ENCODE assay signal across 11 mouse cellular contexts in the genomic region with DNA sequence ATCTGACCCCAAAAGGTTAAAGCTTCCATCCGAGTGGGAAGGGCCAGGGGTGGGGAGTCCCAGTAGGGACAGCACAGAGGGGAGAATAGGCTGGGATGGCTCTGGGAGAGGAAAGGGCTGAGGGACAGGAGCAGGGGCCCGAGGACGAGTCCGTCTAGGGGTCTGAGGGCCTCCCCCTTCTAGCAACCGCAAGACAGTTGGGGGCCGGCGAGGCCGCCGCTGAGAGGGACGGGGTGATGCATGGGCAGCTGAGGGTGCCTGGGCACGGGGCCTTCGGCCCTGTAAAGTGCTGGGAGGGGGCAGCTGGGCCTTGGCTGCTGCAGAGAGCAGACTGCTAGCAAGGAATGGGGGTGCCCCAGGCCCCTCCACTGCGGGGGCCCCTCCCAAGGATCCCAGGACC. TPM values are rescaled to one million over a fixed set of nuclear protein-coding genes. Genes with fewer than 3 reads are reported as not detected.
A peak's percentile ranks its signal among the peaks of the same experiment; 100 is the strongest.
DNase-seq lines count a peak whose midpoint lies in the region; ATAC-seq and TF ChIP-seq lines count a peak whose summit lies in the region.
"Had no signal": no experiment of that assay in that cellular context is flagged by ENCODE, and none has a peak within 500 bp of the region (broad histone marks: within the 10 kb centered on the region; RNA-seq: fewer than 3 reads in every experiment).

No protein-coding gene starts in this region.

- peak; percentile 11 for DNase-seq in adrenal gland, adult 2 months
- no peak for DNase-seq in adrenal gland, adult 18-20 months (ENCODE audit: low spot score in 2 of 2)
- no peak for DNase-seq in heart, adult 8-10 months (ENCODE audit: low spot score)
- no peak for DNase-seq in G1E (ENCODE audit: low spot score)
- no peak for DNase-seq in urinary bladder, postnatal 10 days (ENCODE audit: low spot score)
- no peak for DNase-seq in B cell, adult 2 months
- DNase-seq: adrenal gland, postnatal 14 days; gastrocnemius, postnatal 36 days had no signal

- peaks cover 42% of the 10 kb centered on the region for H3K4me1 ChIP-seq in heart, embryonic 15.5 days (replicated peaks)
- H3K4me1 ChIP-seq in G1E (ENCODE audit: insufficient read depth, low read depth, low read length) = peaks cover 74% of the 10 kb centered on the region
- H3K4me1 ChIP-seq in intestine, embryonic 16.5 days (ENCODE audit: control insufficient read depth, insufficient read depth, low read length) = peaks cover 34% of the 10 kb centered on the region

- TF ChIP-seq CTCF in G1E (IDR thresholded peaks at IDR 0.05; ENCODE audit: low read depth, low read length) = no peak

- no peak overlapping the region for H3K4me3 ChIP-seq in heart, embryonic 15.5 days
- peak overlapping the region; percentile 81; the same call in 1 of the 2 replicates for H3K4me3 ChIP-seq in G1E (ENCODE audit: low read depth, low read length)
- no peak overlapping the region for H3K4me3 ChIP-seq in intestine, embryonic 16.5 days (ENCODE audit: low read length)

- H3K9ac ChIP-seq in heart, embryonic 15.5 days = peak overlapping the region; percentile 21; the same call in 1 of the 2 replicates
- 0 out of 2 replicates have a peak overlapping the region, but pooled peaks have one; percentile 85 for H3K9ac ChIP-seq in intestine, embryonic 16.5 days (ENCODE audit: low read depth, low read length)
- H3K9ac ChIP-seq: liver, embryonic 14.5 days had no signal

- H3K27me3 ChIP-seq in heart, embryonic 15.5 days = no peaks in the 10 kb centered on the region
- no peaks in the 10 kb centered on the region for H3K27me3 ChIP-seq in G1E (ENCODE audit: insufficient read depth, low read length)
- H3K27me3 ChIP-seq in intestine, embryonic 16.5 days (replicated peaks; ENCODE audit: control insufficient read depth, insufficient read depth, low read length) = no peaks in the 10 kb centered on the region

- H3K36me3 ChIP-seq in heart, embryonic 15.5 days = peaks cover 67% of the 10 kb centered on the region
- peaks cover 70% of the 10 kb centered on the region for H3K36me3 ChIP-seq in G1E (replicated peaks)
- H3K36me3 ChIP-seq in intestine, embryonic 16.5 days (ENCODE audit: control insufficient read depth, insufficient read depth, low read length) = peaks cover 39% of the 10 kb centered on the region

- H3K27ac ChIP-seq in heart, embryonic 15.5 days = no peak overlapping the region
- H3K27ac ChIP-seq in intestine, embryonic 16.5 days (ENCODE audit: low read length) = no peak overlapping the region
- H3K27ac ChIP-seq: liver, embryonic 14.5 days had no signal

- H3K9me3 ChIP-seq in heart, embryonic 15.5 days (replicated peaks) = no peaks in the 10 kb centered on the region
- no peaks in the 10 kb centered on the region for H3K9me3 ChIP-seq in G1E (replicated peaks)
- H3K9me3 ChIP-seq in intestine, embryonic 16.5 days (ENCODE audit: control insufficient read depth, low read length) = no peaks in the 10 kb centered on the region

- H3K4me2 ChIP-seq in heart, embryonic 15.5 days = no peak overlapping the region
- no peak overlapping the region for H3K4me2 ChIP-seq in intestine, embryonic 16.5 days (ENCODE audit: low read depth, low read length)

- 85% methylated on average over 13 of the region's 13 CpGs for WGBS in heart, embryonic 15.5 days
- WGBS in intestine, embryonic 16.5 days = 84% methylated on average over 13 of the region's 13 CpGs

- no peak for ATAC-seq in heart, embryonic 15.5 days (replicated peaks; ENCODE audit: insufficient number of reproducible peaks, insufficient read depth, low FRiP score, low read depth)
- no peak for ATAC-seq in G1E (ENCODE audit: extremely low read depth, insufficient number of reproducible peaks, low FRiP score, poor library complexity, severe bottlenecking)
- ATAC-seq in intestine, embryonic 16.5 days = no peak

RNA-seq across cellular contexts. Expression of a gene that starts 3.2 kb away (rescaled TPM):
- 10 to 100 TPM; 39.7 to 45.0 TPM for total RNA-seq in adrenal gland, adult 2 months (2021)
- 99.9 and 105 TPM in 2 replicates for polyA plus RNA-seq in adrenal gland, adult 2 months (2012; rRNA removed)
- total RNA-seq in adrenal gland, adult 18-20 months (2021) = 10 to 100 TPM; 38.9 to 45.4 TPM
- 10.6 and 15.7 TPM in 2 replicates for polyA plus RNA-seq in heart, embryonic 15.5 days (2015; fragmentation: Nextera tagmentation; extraction: Ambion mirVana)
- 10 to 100 TPM; 17.6 to 25.5 (median 19.5) TPM for total RNA-seq in heart, adult 8-10 months (2022)
- total RNA-seq in G1E (2014; fragmentation: Nextera tagmentation) = 107 and 121 TPM in 2 replicates
- 4.1 and 6.6 TPM in 2 replicates for total RNA-seq in G1E (2017)
- polyA plus RNA-seq in G1E (2012) = 239 and 302 TPM in 2 replicates
- 9.9 and 11.1 TPM in 2 replicates for polyA plus RNA-seq in intestine, embryonic 16.5 days (2015; fragmentation: Nextera tagmentation; extraction: Ambion mirVana)

RNA-seq across cellular contexts. Expression of a gene that starts 19.5 kb away (rescaled TPM):
- total RNA-seq in adrenal gland, adult 2 months (2021) = 100 to 1,000 TPM; 149 to 168 TPM
- polyA plus RNA-seq in adrenal gland, adult 2 months (2012; rRNA removed) = 205 and 234 TPM in 2 replicates
- total RNA-seq in adrenal gland, adult 18-20 months (2021) = 100 to 1,000 TPM; 143 to 159 TPM
- 127 and 152 TPM in 2 replicates for polyA plus RNA-seq in heart, embryonic 15.5 days (2015; fragmentation: Nextera tagmentation; extraction: Ambion mirVana)
- 100 to 1,000 TPM; 143 to 151 (median 146) TPM for total RNA-seq in heart, adult 8-10 months (2022)
- total RNA-seq in G1E (2014; fragmentation: Nextera tagmentation) (135 TPM in 2 replicates), G1E (2017) (139 and 154 TPM in 2 replicates)
- 161 and 175 TPM in 2 replicates for polyA plus RNA-seq in G1E (2012)
- 162 and 170 TPM in 2 replicates for polyA plus RNA-seq in intestine, embryonic 16.5 days (2015; fragmentation: Nextera tagmentation; extraction: Ambion mirVana)

RNA-seq across cellular contexts. Expression of a gene that starts 22.5 kb away (rescaled TPM):
- total RNA-seq in adrenal gland, adult 2 months (2021) = 1 to 10 TPM; 6.2 to 7.8 TPM
- polyA plus RNA-seq in adrenal gland, adult 2 months (2012; rRNA removed) = 28.9 and 30.1 TPM in 2 replicates
- total RNA-seq in adrenal gland, adult 18-20 months (2021) = 1 to 10 TPM; 5.4 to 8.0 TPM
- polyA plus RNA-seq in heart, embryonic 15.5 days (2015; fragmentation: Nextera tagmentation; extraction: Ambion mirVana) = 0.35 and 2.3 TPM in 2 replicates
- total RNA-seq in heart, adult 8-10 months (2022) = 1 to 10 TPM in 2 of 4 experiments, under 1 TPM in 2; 0.54 to 1.6 (median 1.2) TPM
- 0.10 TPM in 1 of 2 replicates, not detected in the other for total RNA-seq in G1E (2014; fragmentation: Nextera tagmentation)
- total RNA-seq in G1E (2017) = 0.11 and 0.17 TPM in 2 replicates
- 0.04 and 0.22 TPM in 2 replicates for polyA plus RNA-seq in G1E (2012)
- polyA plus RNA-seq in intestine, embryonic 16.5 days (2015; fragmentation: Nextera tagmentation; extraction: Ambion mirVana) = 5.2 and 5.3 TPM in 2 replicates

RNA-seq across cellular contexts. Expression of a gene that starts 25.9 kb away (rescaled TPM):
- 100 to 1,000 TPM; 106 to 128 TPM for total RNA-seq in adrenal gland, adult 2 months (2021)
- polyA plus RNA-seq in adrenal gland, adult 2 months (2012; rRNA removed) = 90.6 and 111 TPM in 2 replicates
- total RNA-seq in adrenal gland, adult 18-20 months (2021) = 10 to 100 TPM; 80.9 to 98.6 TPM
- polyA plus RNA-seq in heart, embryonic 15.5 days (2015; fragmentation: Nextera tagmentation; extraction: Ambion mirVana) = 75.4 and 78.4 TPM in 2 replicates
- 10 to 100 TPM; 42.1 to 48.8 (median 45.4) TPM for total RNA-seq in heart, adult 8-10 months (2022)
- total RNA-seq in G1E (2014; fragmentation: Nextera tagmentation) (97.3 and 102 TPM in 2 replicates), G1E (2017) (109 and 144 TPM in 2 replicates)
- 104 and 108 TPM in 2 replicates for polyA plus RNA-seq in G1E (2012)
- polyA plus RNA-seq in intestine, embryonic 16.5 days (2015; fragmentation: Nextera tagmentation; extraction: Ambion mirVana) = 96.8 and 108 TPM in 2 replicates

RNA-seq across cellular contexts. Expression of a gene that starts 36.1 kb away (rescaled TPM):
- total RNA-seq in adrenal gland, adult 2 months (2021) = 1 to 10 TPM; 1.9 to 2.7 TPM
- polyA plus RNA-seq in adrenal gland, adult 2 months (2012; rRNA removed) = 2.7 and 3.7 TPM in 2 replicates
- 1 to 10 TPM; 1.7 to 2.9 TPM for total RNA-seq in adrenal gland, adult 18-20 months (2021)
- 2.0 and 11.0 TPM in 2 replicates for polyA plus RNA-seq in heart, embryonic 15.5 days (2015; fragmentation: Nextera tagmentation; extraction: Ambion mirVana)
- 1 to 10 TPM; 1.5 to 3.2 (median 3.0) TPM for total RNA-seq in heart, adult 8-10 months (2022)
- total RNA-seq in G1E (2014; fragmentation: Nextera tagmentation) (43.3 and 43.7 TPM in 2 replicates), G1E (2017) (89.2 and 100 TPM in 2 replicates)
- 54.8 and 59.5 TPM in 2 replicates for polyA plus RNA-seq in G1E (2012)
- polyA plus RNA-seq in intestine, embryonic 16.5 days (2015; fragmentation: Nextera tagmentation; extraction: Ambion mirVana) = 7.9 and 9.0 TPM in 2 replicates
